Mouse (Mus musculus) ovary, postnatal 14 days (tissue): ENCODE data around the gene Slc31a2.
A peak's percentile ranks its signal among the peaks of the same experiment; 100 is the strongest.
"Not testable (repeated sequence)": the region's sequence is repeated elsewhere in the genome, so short reads cannot be mapped to it uniquely, and the experiment has no call there.

Experiments used
- DNase-seq: peaks from one replicate; pipeline ENCODE4 v3.0.0; 2022; ENCODE audit warnings: low spot score

Slc31a2 gene

GRCm38 (mm10) chr4:62262276-62262675 is at the start of gene Slc31a2:
TSS of gene Slc31a2 (plus strand) at chr4:62262562.
- no peak for DNase-seq

- DNase-seq = no peak
Measured at GRCm38 (mm10) chr4:62213490-62213889, 48.9 kb upstream of the Slc31a2 start.

GRCm38 (mm10) chr4:62228391-62228790 is 34.0 kb upstream of the Slc31a2 start:
- DNase-seq = peak; percentile 12

- DNase-seq = no peak
Measured at GRCm38 (mm10) chr4:62229448-62229847, 32.9 kb upstream of the Slc31a2 start.

GRCm38 (mm10) chr4:62230153-62230552 is 32.2 kb upstream of the Slc31a2 start:
- no peak for DNase-seq

- DNase-seq = no peak
Measured at GRCm38 (mm10) chr4:62230769-62231168, 31.6 kb upstream of the Slc31a2 start, which contains the start of gene Zfp37. TSS of gene Zfp37 (minus strand) at chr4:62231047.

- no peak for DNase-seq
Measured at GRCm38 (mm10) chr4:62240586-62240985, 21.8 kb upstream of the Slc31a2 start.

- DNase-seq = no peak
Measured at GRCm38 (mm10) chr4:62248328-62248727, 14.0 kb upstream of the Slc31a2 start.

- DNase-seq = no peak
Measured at GRCm38 (mm10) chr4:62250896-62251544, 11.3 kb upstream of the Slc31a2 start.

GRCm38 (mm10) chr4:62251776-62252175 is 10.6 kb upstream of the Slc31a2 start:
- no peak for DNase-seq

GRCm38 (mm10) chr4:62254551-62254950 is 7.8 kb upstream of the Slc31a2 start:
- no peak for DNase-seq

- DNase-seq = peak; percentile 46
Measured at GRCm38 (mm10) chr4:62256931-62257330, 5.4 kb upstream of the Slc31a2 start.

GRCm38 (mm10) chr4:62263133-62263844 is 927 bp downstream of the Slc31a2 start:
- no peak for DNase-seq

GRCm38 (mm10) chr4:62265154-62265836 is 2.9 kb downstream of the Slc31a2 start:
- no peak for DNase-seq

GRCm38 (mm10) chr4:62266016-62266415 is 3.7 kb downstream of the Slc31a2 start:
- DNase-seq = not testable (repeated sequence)

GRCm38 (mm10) chr4:62267101-62267500 is 4.7 kb downstream of the Slc31a2 start:
- no peak for DNase-seq

- no peak for DNase-seq
Measured at GRCm38 (mm10) chr4:62272696-62273095, 10.3 kb downstream of the Slc31a2 start.

- no peak for DNase-seq
Measured at GRCm38 (mm10) chr4:62273916-62274315, 11.6 kb downstream of the Slc31a2 start.

- DNase-seq = no peak
Measured at GRCm38 (mm10) chr4:62274841-62275536, 12.6 kb downstream of the Slc31a2 start.

- no peak for DNase-seq
Measured at GRCm38 (mm10) chr4:62276642-62277041, 14.3 kb downstream of the Slc31a2 start.

- DNase-seq = no peak
Measured at GRCm38 (mm10) chr4:62277222-62277621, 14.9 kb downstream of the Slc31a2 start.

- no peak for DNase-seq
Measured at GRCm38 (mm10) chr4:62278081-62278480, 15.7 kb downstream of the Slc31a2 start.
